Mouse (Mus musculus): ENCODE measurements around the gene Ipo11. TPM values are rescaled to one million over a fixed set of nuclear protein-coding genes. Genes with fewer than 3 reads are reported as not detected.

The Ipo11 gene
- polyA plus RNA-seq, 1 experiment from 2014 or later, result 21.6 TPM

GRCm38 (mm10) chr13:106805146-106805545, 131.6 kb downstream of the Ipo11 start:
- Histone ChIP-seq H3K9ac (replicated peaks; ENCODE audit: low read depth) (no peak overlapping the region), H3K27ac (ENCODE audit: low read length) (no peak overlapping the region), H3K36me3 (ENCODE audit: insufficient read depth, low read length) (no peaks in the 10 kb centered on the region; the same call in 1 of the 2 replicates), H3K4me2 (replicated peaks; ENCODE audit: low read depth, low read length) (no peak overlapping the region), H3K9me3 (ENCODE audit: low read length) (no peaks in the 10 kb centered on the region), H3K27me3 (replicated peaks; ENCODE audit: insufficient read depth, low read length) (no peaks in the 10 kb centered on the region), H3K4me1 (ENCODE audit: insufficient read depth, low read depth, low read length) (no peaks in the 10 kb centered on the region), H3K4me3 (ENCODE audit: low read depth, low read length) (no peak overlapping the region)
- DNase-seq (ENCODE audit: low spot score), result no peak
- WGBS, result 91% methylated on average over 5 of the region's 5 CpGs
- no peak for ATAC-seq
- TF ChIP-seq CTCF (IDR thresholded peaks at IDR 0.05) (no peak), EP300 (IDR thresholded peaks at IDR 0.05) (no peak)

GRCm38 (mm10) chr13:106798026-106798425, 138.7 kb downstream of the Ipo11 start:
- 41% methylated on average over 3 of the region's 3 CpGs for WGBS

GRCm38 (mm10) chr13:106788817-106789216, 147.9 kb downstream of the Ipo11 start:
- Histone ChIP-seq H3K27me3 (replicated peaks; ENCODE audit: insufficient read depth, low read length) (no peaks in the 10 kb centered on the region), H3K9me3 (ENCODE audit: low read length) (no peaks in the 10 kb centered on the region), H3K4me1 (ENCODE audit: insufficient read depth, low read depth, low read length) (no peaks in the 10 kb centered on the region), H3K4me3 (ENCODE audit: low read depth, low read length) (no peak overlapping the region), H3K27ac (ENCODE audit: low read length) (no peak overlapping the region), H3K4me2 (replicated peaks; ENCODE audit: low read depth, low read length) (no peak overlapping the region), H3K36me3 (ENCODE audit: insufficient read depth, low read length) (no peaks in the 10 kb centered on the region), H3K9ac (replicated peaks; ENCODE audit: low read depth) (no peak overlapping the region)
- DNase-seq (ENCODE audit: low spot score) (no peak), ATAC-seq (no peak)
- WGBS, result 95% methylated on average over 7 of the region's 7 CpGs
- TF ChIP-seq CTCF (IDR thresholded peaks at IDR 0.05) (no peak), EP300 (IDR thresholded peaks at IDR 0.05) (no peak)

More at GRCm38 (mm10) chr13:106798026-106798425, 138.7 kb downstream of the Ipo11 start:
- H3K4me1 ChIP-seq (ENCODE audit: insufficient read depth, low read depth, low read length), result no peaks in the 10 kb centered on the region
- no peak overlapping the region for H3K27ac ChIP-seq (ENCODE audit: low read length)
- DNase-seq (ENCODE audit: low spot score), result no peak
- H3K4me3 ChIP-seq (ENCODE audit: low read depth, low read length), result no peak overlapping the region
- no peak overlapping the region for H3K9ac ChIP-seq (replicated peaks; ENCODE audit: low read depth)
- H3K27me3 ChIP-seq (replicated peaks; ENCODE audit: insufficient read depth, low read length), result no peaks in the 10 kb centered on the region
- H3K4me2 ChIP-seq (replicated peaks; ENCODE audit: low read depth, low read length), result no peak overlapping the region
- TF ChIP-seq CTCF (IDR thresholded peaks at IDR 0.05), result no peak
- TF ChIP-seq EP300 (IDR thresholded peaks at IDR 0.05), result no peak
- no peak for ATAC-seq
- no peaks in the 10 kb centered on the region for H3K36me3 ChIP-seq (ENCODE audit: insufficient read depth, low read length)
- H3K9me3 ChIP-seq (ENCODE audit: low read length), result no peaks in the 10 kb centered on the region

GRCm38 (mm10) chr13:106768807-106769206, 168.0 kb downstream of the Ipo11 start:
- no peaks in the 10 kb centered on the region for H3K36me3 ChIP-seq (ENCODE audit: insufficient read depth, low read length)
- no peaks in the 10 kb centered on the region for H3K9me3 ChIP-seq (ENCODE audit: low read length)
- no peak overlapping the region for H3K4me3 ChIP-seq (ENCODE audit: low read depth, low read length)
- no peaks in the 10 kb centered on the region for H3K4me1 ChIP-seq (ENCODE audit: insufficient read depth, low read depth, low read length)
- no peak overlapping the region for H3K9ac ChIP-seq (replicated peaks; ENCODE audit: low read depth)
- DNase-seq (ENCODE audit: low spot score), result no peak
- TF ChIP-seq EP300 (IDR thresholded peaks at IDR 0.05), result no peak
- no peaks in the 10 kb centered on the region for H3K27me3 ChIP-seq (replicated peaks; ENCODE audit: insufficient read depth, low read length)
- ATAC-seq, result no peak
- 84% methylated on average over 10 of the region's 10 CpGs for WGBS
- no peak overlapping the region for H3K27ac ChIP-seq (ENCODE audit: low read length)
- H3K4me2 ChIP-seq (replicated peaks; ENCODE audit: low read depth, low read length), result no peak overlapping the region

GRCm38 (mm10) chr13:106762611-106763010, 174.1 kb downstream of the Ipo11 start:
- Histone ChIP-seq H3K27ac (ENCODE audit: low read length) (no peak overlapping the region), H3K9ac (replicated peaks; ENCODE audit: low read depth) (no peak overlapping the region), H3K4me2 (replicated peaks; ENCODE audit: low read depth, low read length) (no peak overlapping the region), H3K27me3 (replicated peaks; ENCODE audit: insufficient read depth, low read length) (no peaks in the 10 kb centered on the region), H3K4me3 (ENCODE audit: low read depth, low read length) (no peak overlapping the region), H3K4me1 (ENCODE audit: insufficient read depth, low read depth, low read length) (no peaks in the 10 kb centered on the region), H3K36me3 (ENCODE audit: insufficient read depth, low read length) (no peaks in the 10 kb centered on the region), H3K9me3 (ENCODE audit: low read length) (no peaks in the 10 kb centered on the region)
- WGBS, result 32% methylated on average over 1 of the region's 1 CpGs
- DNase-seq (ENCODE audit: low spot score) (no peak), ATAC-seq (no peak)
- TF ChIP-seq CTCF (IDR thresholded peaks at IDR 0.05), result no peak
- no peak for TF ChIP-seq EP300 (IDR thresholded peaks at IDR 0.05)

- Histone ChIP-seq H3K4me3 (ENCODE audit: low read depth, low read length) (no peak overlapping the region), H3K27ac (ENCODE audit: low read length) (no peak overlapping the region), H3K36me3 (ENCODE audit: insufficient read depth, low read length) (no peaks in the 10 kb centered on the region), H3K4me1 (ENCODE audit: insufficient read depth, low read depth, low read length) (no peaks in the 10 kb centered on the region), H3K9ac (replicated peaks; ENCODE audit: low read depth) (no peak overlapping the region), H3K27me3 (replicated peaks; ENCODE audit: insufficient read depth, low read length) (no peaks in the 10 kb centered on the region), H3K4me2 (replicated peaks; ENCODE audit: low read depth, low read length) (no peak overlapping the region), H3K9me3 (ENCODE audit: low read length) (no peaks in the 10 kb centered on the region)
- ATAC-seq, result no peak
- DNase-seq (ENCODE audit: low spot score), result no peak
- TF ChIP-seq EP300 (IDR thresholded peaks at IDR 0.05), result no peak
- TF ChIP-seq CTCF (IDR thresholded peaks at IDR 0.05), result no peak
- WGBS, result 100% methylated on average over 1 of the region's 1 CpGs
Measured at GRCm38 (mm10) chr13:106761661-106762060, 175.1 kb downstream of the Ipo11 start.

Data from lung, postnatal 0 days (tissue).